Mouse (Mus musculus) CH12.LX (cell line): ENCODE results near the gene Tmem170b. TPM values are rescaled to one million over a fixed set of nuclear protein-coding genes. Genes with fewer than 3 reads are reported as not detected.

Source experiments
- DNase-seq: peaks from one replicate; pipeline ENCODE4 v3.0.0-alpha.2; 2013; ENCODE audit errors: extremely low read depth
- H3K27ac ChIP-seq: 2 replicates; pipeline ENCODE4 v1.5.1; 2012; ENCODE audit warnings: low read depth, mild to moderate bottlenecking, control low read depth, moderate library complexity; ENCODE audit not compliant: insufficient read depth
- H3K27me3 ChIP-seq: replicated peaks from 2 replicates; pipeline ENCODE3; 2012; ENCODE audit warnings: inconsistent platforms
- H3K36me3 ChIP-seq, 2 experiments: replicated peaks in 1 of 2; 2 replicates each; pipeline versions ENCODE3 to v1.6.1; 2012; ENCODE audit warnings: inconsistent platforms in 1 of 2, low read length in 1 of 2, mild to moderate bottlenecking in 1 of 2, mixed read lengths in 1 of 2, moderate library complexity in 1 of 2; ENCODE audit not compliant: control insufficient read depth in 1 of 2, insufficient read depth in 1 of 2
- H3K4me1 ChIP-seq, 2 experiments: 2 replicates each; pipeline ENCODE4 v1.6.1; 2012; ENCODE audit warnings: inconsistent platforms in 1 of 2, moderate library complexity in 1 of 2; ENCODE audit not compliant: insufficient read depth in 2 of 2, control insufficient read depth in 1 of 2
- H3K4me2 ChIP-seq: 2 replicates; pipeline ENCODE4 v1.6.1; 2012; ENCODE audit warnings: low read depth, mild to moderate bottlenecking, control low read depth; ENCODE audit not compliant: poor library complexity, insufficient read depth, severe bottlenecking
- H3K4me3 ChIP-seq, 3 experiments: fragments of 150-350 bp in 1 of 3; sonication (generic) in 1 of 3; replicated peaks in 1 of 3; 2 replicates each; pipeline versions ENCODE3 to v1.5.1; 2011 to 2012; ENCODE audit warnings: low read depth in 2 of 3, low read length in 2 of 3, mild to moderate bottlenecking in 2 of 3, moderate library complexity in 2 of 3, control low read depth in 1 of 3, improper control_type of control experiment in 1 of 3, inconsistent platforms in 1 of 3, mixed read lengths in 1 of 3; ENCODE audit not compliant: poor library complexity in 1 of 3
- H3K79me2 ChIP-seq: replicated peaks from 2 replicates; pipeline ENCODE4 v1.6.1; 2012; ENCODE audit warnings: mild to moderate bottlenecking, moderate library complexity; ENCODE audit not compliant: control insufficient read depth, poor library complexity, insufficient read depth, severe bottlenecking; ENCODE audit errors: extremely low read depth
- H3K9ac ChIP-seq: 2 replicates; pipeline ENCODE4 v1.6.1; 2012; ENCODE audit warnings: low read depth, mild to moderate bottlenecking, control low read depth, moderate library complexity; ENCODE audit not compliant: insufficient read depth
- H3K9me3 ChIP-seq: replicated peaks from 2 replicates; pipeline ENCODE3; 2012; ENCODE audit warnings: low read length, inconsistent platforms, mixed read lengths
- BHLHE40 ChIP-seq: IDR thresholded peaks from 2 replicates; pipeline ENCODE4 v1.6.1; 2011; ENCODE audit warnings: mild to moderate bottlenecking, low read depth, low read length, improper control_type of control experiment
- CTCF ChIP-seq, 2 experiments: IDR thresholded peaks in 1 of 2; conservative IDR thresholded peaks in 1 of 2; 2 replicates each; pipeline ENCODE4 v1.5.1; 2011 to 2012; ENCODE audit warnings: low read depth in 2 of 2, low read length in 2 of 2, improper control_type of control experiment in 1 of 2, inconsistent platforms in 1 of 2, mild to moderate bottlenecking in 1 of 2, moderate library complexity in 1 of 2
- E2F4 ChIP-seq: IDR thresholded peaks from 2 replicates; pipeline ENCODE4 v1.6.1; 2011; ENCODE audit warnings: low read depth, low read length, improper control_type of control experiment; ENCODE audit not compliant: insufficient replicate concordance
- ELF1 ChIP-seq: IDR thresholded peaks from 2 replicates; pipeline ENCODE4 v1.6.1; 2014; ENCODE audit warnings: low read depth, mild to moderate bottlenecking, inconsistent platforms, low read length, improper control_type of control experiment
- EP300 ChIP-seq: IDR thresholded peaks from 2 replicates; pipeline ENCODE4 v1.6.1; 2011; ENCODE audit warnings: low read length, improper control_type of control experiment
- ETS1 ChIP-seq: conservative IDR thresholded peaks from 2 replicates; pipeline ENCODE4 v1.6.1; 2012; ENCODE audit warnings: low read depth, mild to moderate bottlenecking, inconsistent platforms, low read length, improper control_type of control experiment, moderate library complexity
- HCFC1 ChIP-seq: IDR thresholded peaks from 2 replicates; pipeline ENCODE4 v1.6.1; 2012; ENCODE audit warnings: low read depth, mild to moderate bottlenecking, inconsistent platforms, low read length, improper control_type of control experiment
- JUND ChIP-seq: conservative IDR thresholded peaks from 2 replicates; pipeline ENCODE4 v1.6.1; 2011; ENCODE audit warnings: low read depth, low read length, improper control_type of control experiment
- KAT2A ChIP-seq: IDR thresholded peaks from 2 replicates; pipeline ENCODE4 v1.6.1; 2012; ENCODE audit warnings: low read length, improper control_type of control experiment, inconsistent platforms; ENCODE audit not compliant: insufficient replicate concordance
- MAFK ChIP-seq: IDR thresholded peaks from 2 replicates; pipeline ENCODE4 v1.6.1; 2011; ENCODE audit warnings: low read length, improper control_type of control experiment; ENCODE audit not compliant: insufficient replicate concordance
- MAZ ChIP-seq: IDR thresholded peaks from 2 replicates; pipeline ENCODE4 v1.6.1; 2012; ENCODE audit warnings: low read depth, mild to moderate bottlenecking, inconsistent platforms, low read length, improper control_type of control experiment, moderate library complexity
- MXI1 ChIP-seq: IDR thresholded peaks from 2 replicates; pipeline ENCODE4 v1.6.1; 2011; ENCODE audit warnings: mild to moderate bottlenecking, low read depth, low read length, improper control_type of control experiment
- NELFE ChIP-seq: IDR thresholded peaks from 2 replicates; pipeline ENCODE4 v1.6.1; 2011; ENCODE audit warnings: low read depth, low read length, improper control_type of control experiment
- NRF1 ChIP-seq: IDR thresholded peaks from 2 replicates; pipeline ENCODE4 v1.6.1; 2014; ENCODE audit warnings: low read depth, mild to moderate bottlenecking, inconsistent platforms, low read length, improper control_type of control experiment, moderate library complexity
- SMC3 ChIP-seq: IDR thresholded peaks from 2 replicates; pipeline ENCODE4 v1.6.1; 2011; ENCODE audit warnings: low read depth, low read length, improper control_type of control experiment
- UBTF ChIP-seq: IDR thresholded peaks from 2 replicates; pipeline ENCODE4 v1.6.1; 2012; ENCODE audit warnings: low read depth, mild to moderate bottlenecking, inconsistent platforms, low read length, improper control_type of control experiment, moderate library complexity
- USF2 ChIP-seq: conservative IDR thresholded peaks from 2 replicates; pipeline ENCODE4 v1.6.1; 2011; ENCODE audit warnings: low read depth, low read length, improper control_type of control experiment
- ZC3H11A ChIP-seq: IDR thresholded peaks from 2 replicates; pipeline ENCODE4 v1.6.1; 2012; ENCODE audit warnings: low read depth, mild to moderate bottlenecking, inconsistent platforms, low read length, improper control_type of control experiment
- ZKSCAN1 ChIP-seq: IDR thresholded peaks from 2 replicates; pipeline ENCODE4 v1.6.1; 2012; ENCODE audit warnings: low read depth, inconsistent platforms, low read length, improper control_type of control experiment, borderline replicate concordance
- ZMIZ1 ChIP-seq: IDR thresholded peaks from 2 replicates; pipeline ENCODE4 v1.6.1; 2012; ENCODE audit warnings: low read depth, mild to moderate bottlenecking, inconsistent platforms, low read length, improper control_type of control experiment
- ZNF384 ChIP-seq: IDR thresholded peaks from 2 replicates; pipeline ENCODE4 v1.6.1; 2012; ENCODE audit warnings: low read depth, low read length, improper control_type of control experiment, inconsistent platforms
- dilution Hi-C: fragments of 300-500 bp; cut with MboI; formaldehyde crosslinking; loops from 2 replicates; pipeline ENCODE4 v1.14.3; 2020; ENCODE audit warnings: low sequenced_read_pairs; ENCODE audit not compliant: extremely low pct_unique_long_range_greater_than_20kb, extremely low pct_ligation_motif_present
- in situ Hi-C: fragments of 300-500 bp; cut with MboI; formaldehyde crosslinking; loops from 3 replicates; pipeline ENCODE4 v1.14.3; 2019; ENCODE audit warnings: low sequenced_read_pairs, low pct_ligation_motif_present, low pct_unique_long_range_greater_than_20kb, mixed read lengths
- polyA plus RNA-seq: library from polyadenylated mRNA; unstranded; fragments of >175 nt; gene quantifications from 2 replicates; pipeline ENCODE4 v1.2.1, GENCODE M21; 2012; ENCODE audit warnings: low read depth; ENCODE audit not compliant: insufficient read length
- total RNA-seq, 2 experiments: library from RNA; depleted of rRNA; stranded (reverse); fragments of 300-350 nt in 1 of 2; fragments of >200 nt in 1 of 2; gene quantifications; 2 replicates each; pipeline ENCODE4 v1.2.3; 2012 to 2014

Tmem170b gene
- total and polyA plus RNA-seq, 3 experiments = 5.0 to 5.9 (median 5.5) TPM

GRCm38 (mm10) chr13:41571368-41572350 is 34.0 kb upstream of the Tmem170b start:
- H3K79me2 ChIP-seq = no peaks in the 10 kb centered on the region
- no peak overlapping the region for H3K4me3 ChIP-seq
- H3K27me3 ChIP-seq = no peaks in the 10 kb centered on the region
- DNase-seq = peak; percentile 93
- H3K4me1 ChIP-seq = peaks cover 2 to 36% of the 10 kb centered on the region in 2 experiments; a peak in 3 of 4 replicates
- TF ChIP-seq EP300 (no peak), HCFC1 (no peak), MAFK (no peak), E2F4 (no peak), ZNF384 (no peak), ZKSCAN1 (no peak), NRF1 (no peak), KAT2A (no peak), BHLHE40 (no peak), NELFE (peak; percentile 53; the same call in 1 of the 2 replicates), SMC3 (peak; percentile 100), USF2 (no peak), ELF1 (peak; percentile 21; the same call in 1 of the 2 replicates), ETS1 (no peak), ZC3H11A (peak; percentile 100), ZMIZ1 (no peak), MXI1 (no peak), JUND (no peak), MAZ (no peak), UBTF (no peak), CTCF (conservative IDR thresholded peaks at IDR 0.05 in 1 of 2, IDR thresholded peaks at IDR 0.05 in 1 of 2; ENCODE audit: low read depth in 2 of 2, low read length in 2 of 2) (peak; percentile 72 to 100)
- TF ChIP-seq, all 38 proteins: peak for 5
- dilution Hi-C loops (no loop called here), in situ Hi-C loops (loop anchor here (5.0 to 25.0 kb wide), 2 partner anchors 66 to 434 kb away; no protein-coding TSS in a partner anchor)
- Histone ChIP-seq H3K27ac (no peak overlapping the region), H3K9me3 (no peaks in the 10 kb centered on the region), H3K36me3 (no peaks in the 10 kb centered on the region), H3K9ac (no peak overlapping the region), H3K4me2 (0 out of 2 replicates have a peak overlapping the region, but pooled peaks have one; percentile 26)
